Mouse (Mus musculus): Measurements from ENCODE around the gene Hist1h3b. TPM values are rescaled to one million over a fixed set of nuclear protein-coding genes. Genes with fewer than 3 reads are reported as not detected.
A peak's percentile ranks its signal among the peaks of the same experiment; 100 is the strongest.
"Not testable (repeated sequence)": the region's sequence is repeated elsewhere in the genome, so short reads cannot be mapped to it uniquely, and the experiment has no call there.

The Hist1h3b gene
- polyA plus RNA-seq, 1 experiment = 6.3 TPM

GRCm38 (mm10) chr13:23717176-23717575 is 34.9 kb upstream of the Hist1h3b start:
- no peak overlapping the region for H3K27ac ChIP-seq (ENCODE audit: insufficient read depth, low read length)
- TF ChIP-seq CTCF (IDR thresholded peaks at IDR 0.05; ENCODE audit: borderline replicate concordance, insufficient read depth, low read length) (no peak), POLR2A (IDR thresholded peaks at IDR 0.05; ENCODE audit: low read depth, low read length) (no peak)

GRCm38 (mm10) chr13:23717593-23718245 is 34.3 kb upstream of the Hist1h3b start:
- H3K4me3 ChIP-seq (ENCODE audit: insufficient read depth, low read length); H3K4me1 ChIP-seq (ENCODE audit: control insufficient read depth, insufficient read depth, low read length); H3K27ac ChIP-seq (ENCODE audit: insufficient read depth, low read length): not testable (repeated sequence)

More at GRCm38 (mm10) chr13:23717176-23717575, 34.9 kb upstream of the Hist1h3b start:
- H3K4me1 ChIP-seq (ENCODE audit: control insufficient read depth, insufficient read depth, low read length) = no peaks in the 10 kb centered on the region
- no peak overlapping the region for H3K4me3 ChIP-seq (ENCODE audit: insufficient read depth, low read length)

- Histone ChIP-seq H3K4me1 (ENCODE audit: control insufficient read depth, insufficient read depth, low read length) (no peaks in the 10 kb centered on the region), H3K4me3 (ENCODE audit: insufficient read depth, low read length) (no peak overlapping the region), H3K27ac (ENCODE audit: insufficient read depth, low read length) (no peak overlapping the region)
- TF ChIP-seq POLR2A (IDR thresholded peaks at IDR 0.05; ENCODE audit: low read depth, low read length) = no peak
- no peak for TF ChIP-seq CTCF (IDR thresholded peaks at IDR 0.05; ENCODE audit: borderline replicate concordance, insufficient read depth, low read length)
Observed at GRCm38 (mm10) chr13:23724239-23724638, 27.8 kb upstream of the Hist1h3b start.

GRCm38 (mm10) chr13:23725213-23725612 is 26.9 kb upstream of the Hist1h3b start:
- Histone ChIP-seq H3K4me1 (ENCODE audit: control insufficient read depth, insufficient read depth, low read length) (no peaks in the 10 kb centered on the region), H3K4me3 (ENCODE audit: insufficient read depth, low read length) (no peak overlapping the region)
- TF ChIP-seq CTCF (IDR thresholded peaks at IDR 0.05; ENCODE audit: borderline replicate concordance, insufficient read depth, low read length) (no peak), POLR2A (IDR thresholded peaks at IDR 0.05; ENCODE audit: low read depth, low read length) (no peak)

GRCm38 (mm10) chr13:23728472-23729191 is 23.4 kb upstream of the Hist1h3b start:
- H3K27ac ChIP-seq (ENCODE audit: insufficient read depth, low read length) = no peak overlapping the region
- no peaks in the 10 kb centered on the region for H3K4me1 ChIP-seq (ENCODE audit: control insufficient read depth, insufficient read depth, low read length)
- TF ChIP-seq POLR2A (IDR thresholded peaks at IDR 0.05; ENCODE audit: low read depth, low read length) (no peak), CTCF (IDR thresholded peaks at IDR 0.05; ENCODE audit: borderline replicate concordance, insufficient read depth, low read length) (no peak)
- no peak overlapping the region for H3K4me3 ChIP-seq (ENCODE audit: insufficient read depth, low read length)

More at GRCm38 (mm10) chr13:23725213-23725612, 26.9 kb upstream of the Hist1h3b start:
- no peak overlapping the region for H3K27ac ChIP-seq (ENCODE audit: insufficient read depth, low read length)

GRCm38 (mm10) chr13:23729192-23729525 is 22.9 kb upstream of the Hist1h3b start:
- Histone ChIP-seq H3K4me3 (ENCODE audit: insufficient read depth, low read length) (no peak overlapping the region), H3K4me1 (ENCODE audit: control insufficient read depth, insufficient read depth, low read length) (no peaks in the 10 kb centered on the region), H3K27ac (ENCODE audit: insufficient read depth, low read length) (no peak overlapping the region)
- TF ChIP-seq POLR2A (IDR thresholded peaks at IDR 0.05; ENCODE audit: low read depth, low read length) = no peak
- TF ChIP-seq CTCF (IDR thresholded peaks at IDR 0.05; ENCODE audit: borderline replicate concordance, insufficient read depth, low read length) = no peak

- Histone ChIP-seq H3K27ac (ENCODE audit: insufficient read depth, low read length) (peak overlapping the region; percentile 30; the same call in 1 of the 2 replicates), H3K4me3 (ENCODE audit: insufficient read depth, low read length) (no peak overlapping the region), H3K4me1 (ENCODE audit: control insufficient read depth, insufficient read depth, low read length) (no peaks in the 10 kb centered on the region)
- no peak for TF ChIP-seq CTCF (IDR thresholded peaks at IDR 0.05; ENCODE audit: borderline replicate concordance, insufficient read depth, low read length)
- TF ChIP-seq POLR2A (IDR thresholded peaks at IDR 0.05; ENCODE audit: low read depth, low read length) = no peak
Observed at GRCm38 (mm10) chr13:23729706-23730105, 22.4 kb upstream of the Hist1h3b start.

- H3K27ac ChIP-seq (ENCODE audit: insufficient read depth, low read length) = no peak overlapping the region
- H3K4me3 ChIP-seq (ENCODE audit: insufficient read depth, low read length) = no peak overlapping the region
- no peaks in the 10 kb centered on the region; the same call in 1 of the 2 replicates for H3K4me1 ChIP-seq (ENCODE audit: control insufficient read depth, insufficient read depth, low read length)
- TF ChIP-seq POLR2A (IDR thresholded peaks at IDR 0.05; ENCODE audit: low read depth, low read length) (no peak), CTCF (IDR thresholded peaks at IDR 0.05; ENCODE audit: borderline replicate concordance, insufficient read depth, low read length) (no peak)
Observed at GRCm38 (mm10) chr13:23730479-23730878, 21.6 kb upstream of the Hist1h3b start.

GRCm38 (mm10) chr13:23732156-23732804 is 19.8 kb upstream of the Hist1h3b start:
- Histone ChIP-seq H3K4me1 (ENCODE audit: control insufficient read depth, insufficient read depth, low read length) (no peaks in the 10 kb centered on the region; the same call in 1 of the 2 replicates), H3K27ac (ENCODE audit: insufficient read depth, low read length) (no peak overlapping the region), H3K4me3 (ENCODE audit: insufficient read depth, low read length) (no peak overlapping the region)
- no peak for TF ChIP-seq CTCF (IDR thresholded peaks at IDR 0.05; ENCODE audit: borderline replicate concordance, insufficient read depth, low read length)

GRCm38 (mm10) chr13:23737091-23737490 is 15.0 kb upstream of the Hist1h3b start:
- no peak overlapping the region for H3K4me3 ChIP-seq (ENCODE audit: insufficient read depth, low read length)
- TF ChIP-seq POLR2A (IDR thresholded peaks at IDR 0.05; ENCODE audit: low read depth, low read length) (no peak), CTCF (IDR thresholded peaks at IDR 0.05; ENCODE audit: borderline replicate concordance, insufficient read depth, low read length) (no peak)
- no peak overlapping the region for H3K27ac ChIP-seq (ENCODE audit: insufficient read depth, low read length)
- H3K4me1 ChIP-seq (ENCODE audit: control insufficient read depth, insufficient read depth, low read length) = no peaks in the 10 kb centered on the region; the same call in 1 of the 2 replicates

All from embryonic fibroblast, embryonic 13.5 days (primary cell).